Mouse (Mus musculus) liver, embryonic 14.5 days (tissue): ENCODE measurements around the gene Vegfa.

ENCODE experiments used
- CTCF ChIP-seq: IDR thresholded peaks from 2 replicates; pipeline ENCODE4 v1.5.1; 2016; ENCODE audit warnings: antibody characterized with exemption, low read depth, control low read depth
- EP300 ChIP-seq: IDR thresholded peaks from 2 replicates; pipeline ENCODE4 v1.6.1; 2016; ENCODE audit warnings: antibody characterized with exemption, low read depth

DNA sequence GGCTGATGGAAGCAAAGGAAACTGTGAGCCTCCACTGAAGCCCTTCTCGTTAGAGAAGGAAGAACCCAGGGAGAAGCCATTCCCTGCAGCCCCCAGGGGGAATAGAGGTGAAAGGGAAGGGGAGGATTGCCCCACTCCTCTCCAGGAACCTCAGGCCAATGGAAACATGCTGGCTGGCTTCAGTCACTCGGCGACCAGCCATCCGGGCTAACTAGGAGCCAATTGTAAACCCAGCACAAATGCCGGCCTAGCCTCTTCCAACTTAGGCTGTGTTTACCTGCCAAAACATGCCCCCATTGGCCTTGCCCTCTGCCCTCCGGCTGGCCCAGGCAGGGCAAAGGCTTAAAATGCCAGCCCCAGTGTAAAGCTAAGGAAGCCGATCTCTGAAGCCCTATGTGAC is 24.1 kb upstream of the Vegfa start:
- no peak for TF ChIP-seq CTCF
- TF ChIP-seq EP300 = no peak
